Mouse (Mus musculus) midbrain, embryonic 14.5 days (tissue): ENCODE measurements around the gene Snx18. TPM values are rescaled to one million over a fixed set of nuclear protein-coding genes. Genes with fewer than 3 reads are reported as not detected.

Source experiments
- ATAC-seq: fragments of 200-750 bp; cut with Nextera tagmentation; 2 replicates; pipeline ENCODE4 v1.8.0; 2017; ENCODE audit warnings: moderate number of reproducible peaks, moderate library complexity; ENCODE audit not compliant: low FRiP score, low TSS enrichment
- DNase-seq: peaks from one replicate; pipeline ENCODE4 v3.0.0-alpha.2; 2015
- H3K27ac ChIP-seq: fragments of 300-500 bp; sonication (generic); replicated peaks from 2 replicates; pipeline ENCODE4 v1.5.1; 2014; ENCODE audit warnings: mild to moderate bottlenecking, low read depth, low read length, moderate library complexity
- H3K27me3 ChIP-seq: fragments of 300-500 bp; sonication (generic); 2 replicates; pipeline ENCODE4 v1.6.1; 2014; ENCODE audit warnings: low read length, control low read depth, mixed read lengths; ENCODE audit not compliant: control insufficient read depth, insufficient read depth
- H3K36me3 ChIP-seq: fragments of 300-500 bp; sonication (generic); 2 replicates; pipeline ENCODE4 v1.6.1; 2014; ENCODE audit warnings: low read length, control low read depth; ENCODE audit not compliant: control insufficient read depth, insufficient read depth
- H3K4me1 ChIP-seq: fragments of 300-500 bp; sonication (generic); 2 replicates; pipeline ENCODE4 v1.6.1; 2014; ENCODE audit warnings: mild to moderate bottlenecking, antibody characterized with exemption, low read length, control low read depth; ENCODE audit not compliant: control insufficient read depth, insufficient read depth
- H3K4me2 ChIP-seq: fragments of 300-500 bp; sonication (generic); 2 replicates; pipeline ENCODE4 v1.6.1; 2014; ENCODE audit warnings: mild to moderate bottlenecking, low read length, moderate library complexity
- H3K4me3 ChIP-seq: fragments of 300-500 bp; sonication (generic); replicated peaks from 2 replicates; pipeline ENCODE4 v1.5.1; 2014; ENCODE audit warnings: low read depth, low read length
- H3K9ac ChIP-seq: fragments of 300-500 bp; sonication (generic); replicated peaks from 2 replicates; pipeline ENCODE4 v1.6.1; 2014; ENCODE audit warnings: mild to moderate bottlenecking, low read length, moderate library complexity
- H3K9me3 ChIP-seq: fragments of 300-500 bp; sonication (generic); 2 replicates; pipeline ENCODE4 v1.6.1; 2016; ENCODE audit warnings: low read length, control low read depth, mixed read lengths; ENCODE audit not compliant: control insufficient read depth
- WGBS: fragments of 180-500 bp; shearing (Covaris S2); extraction: QIAGEN DNeasy Blood & Tissue Kit; methylation state at CpG from one replicate; pipeline ENCODE4 v1.1.7; 2014; 5-methylcytosine and 5-hydroxymethylcytosine counted together
- polyA plus RNA-seq: library from polyadenylated mRNA; unstranded; fragments of >200 nt; fragmentation: Nextera tagmentation; extraction: Ambion mirVana; gene quantifications from 2 replicates; pipeline ENCODE4 v1.2.1, GENCODE M21; 2014

Gene Snx18
- polyA plus RNA-seq, 1 experiment from 2014 or later, result 13.2 TPM

DNA sequence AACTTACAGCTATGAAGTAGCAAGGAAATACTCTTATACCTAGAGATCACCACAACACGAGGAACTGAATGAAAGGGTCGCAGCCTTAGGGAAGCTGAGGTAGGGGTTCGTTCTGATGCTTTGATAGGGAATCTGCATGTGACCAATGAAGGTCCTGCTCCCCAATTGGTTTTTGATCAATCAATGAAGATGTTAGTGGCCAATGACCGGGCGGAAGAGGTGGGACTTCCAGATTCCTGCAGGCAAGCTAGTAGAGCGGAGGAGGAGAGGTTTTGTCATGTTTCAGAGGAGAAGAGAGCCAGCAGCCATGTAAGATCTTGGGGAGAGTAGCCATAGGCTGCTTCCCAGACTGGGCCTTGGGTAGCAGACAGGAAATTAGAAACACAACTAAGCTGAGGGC lies 33.9 kb downstream of the Snx18 start:
- WGBS, result 68% methylated on average over 6 of the region's 6 CpGs
- no peak for DNase-seq

DNA sequence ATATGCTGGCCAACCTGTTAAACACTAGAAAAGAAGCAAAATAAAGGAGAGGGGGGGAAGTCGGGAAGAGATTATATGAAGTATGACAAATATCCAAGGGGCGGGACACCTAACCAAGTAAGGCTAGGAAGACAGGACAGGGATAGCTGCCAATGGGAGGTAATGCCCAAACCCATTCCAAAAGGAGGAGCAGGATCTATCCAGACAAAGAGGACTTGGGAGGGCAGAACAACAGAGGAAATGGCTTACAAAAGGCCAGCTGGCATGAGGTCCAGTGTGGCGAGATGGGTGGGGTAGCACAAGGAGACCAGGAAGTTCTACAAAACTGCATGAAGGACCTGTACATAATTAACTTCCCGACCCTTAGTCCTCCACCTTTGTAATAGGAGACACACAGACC lies 34.8 kb downstream of the Snx18 start:
- H3K9me3 ChIP-seq, result no peaks in the 10 kb centered on the region

More for the DNA sequence above, 33.9 kb downstream of the Snx18 start:
- H3K4me1 ChIP-seq, result peaks cover 14% of the 10 kb centered on the region
- no peak for ATAC-seq
- no peak overlapping the region for H3K4me3 ChIP-seq
- H3K36me3 ChIP-seq, result no peaks in the 10 kb centered on the region
- H3K4me2 ChIP-seq, result no peak overlapping the region
- no peaks in the 10 kb centered on the region for H3K27me3 ChIP-seq
- H3K27ac ChIP-seq, result no peak overlapping the region
- H3K9ac ChIP-seq, result no peak overlapping the region
- no peaks in the 10 kb centered on the region for H3K9me3 ChIP-seq

DNA sequence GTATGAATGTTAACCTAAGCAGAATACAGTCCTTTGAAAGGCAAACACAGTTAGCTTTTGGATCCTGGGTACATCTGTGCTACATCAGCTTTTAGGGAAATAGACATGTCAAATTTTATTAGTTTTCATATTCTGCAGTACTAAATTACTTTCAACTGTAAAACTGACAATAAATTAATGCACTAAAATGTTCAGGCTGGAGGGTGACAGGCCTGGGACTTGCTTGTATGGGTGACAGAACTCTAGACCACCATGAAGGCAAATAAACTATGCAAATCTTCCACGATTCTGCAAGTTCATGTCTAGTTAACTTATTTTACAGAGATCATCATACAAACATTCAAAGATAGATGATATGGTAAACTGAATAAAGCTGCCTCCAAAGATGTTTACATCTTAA lies 36.3 kb downstream of the Snx18 start:
- H3K36me3 ChIP-seq, result no peaks in the 10 kb centered on the region
- H3K4me2 ChIP-seq, result no peak overlapping the region
- ATAC-seq (no peak), DNase-seq (no peak)
- no peak overlapping the region for H3K4me3 ChIP-seq
- H3K9me3 ChIP-seq, result no peaks in the 10 kb centered on the region
- no peak overlapping the region for H3K9ac ChIP-seq
- 66% methylated on average over 1 of the region's 1 CpGs for WGBS
- H3K27ac ChIP-seq, result no peak overlapping the region
- peaks cover 6% of the 10 kb centered on the region for H3K4me1 ChIP-seq
- no peaks in the 10 kb centered on the region for H3K27me3 ChIP-seq

More for the DNA sequence above, 34.8 kb downstream of the Snx18 start:
- WGBS, result 80% methylated on average over 4 of the region's 4 CpGs
- no peak overlapping the region for H3K4me2 ChIP-seq
- H3K36me3 ChIP-seq, result no peaks in the 10 kb centered on the region
- no peak overlapping the region for H3K9ac ChIP-seq
- no peaks in the 10 kb centered on the region for H3K27me3 ChIP-seq
- ATAC-seq, result no peak
- peaks cover 14% of the 10 kb centered on the region for H3K4me1 ChIP-seq
- no peak for DNase-seq
- H3K4me3 ChIP-seq, result no peak overlapping the region
- no peak overlapping the region for H3K27ac ChIP-seq

DNA sequence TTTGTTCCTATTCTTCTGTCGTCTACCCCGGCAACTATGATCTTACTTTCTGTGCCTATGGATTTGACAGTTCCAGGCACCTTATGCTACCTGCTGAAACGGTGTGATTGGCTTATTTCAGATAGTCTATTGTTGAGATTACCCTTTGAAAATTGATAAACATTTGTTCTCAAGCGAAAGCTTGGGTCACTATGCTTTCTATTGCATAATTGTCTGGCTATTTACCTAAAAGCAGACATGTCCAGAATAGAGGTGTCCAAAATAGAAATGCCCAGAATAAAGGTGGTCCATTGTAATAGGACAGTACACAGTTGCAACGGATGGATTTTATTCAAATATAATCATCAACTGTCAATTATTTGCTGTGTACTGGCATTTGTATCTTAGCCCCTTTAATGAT lies 36.9 kb downstream of the Snx18 start:
- no peaks in the 10 kb centered on the region for H3K27me3 ChIP-seq
- H3K4me2 ChIP-seq, result no peak overlapping the region
- no peak for DNase-seq
- no peak overlapping the region for H3K27ac ChIP-seq
- WGBS, result 87% methylated on average over 5 of the region's 5 CpGs
- peaks cover under 1% of the 10 kb centered on the region; the same call in 1 of the 2 replicates for H3K4me1 ChIP-seq
- no peak overlapping the region for H3K9ac ChIP-seq
- H3K36me3 ChIP-seq, result no peaks in the 10 kb centered on the region
- no peak for ATAC-seq
- no peaks in the 10 kb centered on the region for H3K9me3 ChIP-seq
- H3K4me3 ChIP-seq, result no peak overlapping the region

DNA sequence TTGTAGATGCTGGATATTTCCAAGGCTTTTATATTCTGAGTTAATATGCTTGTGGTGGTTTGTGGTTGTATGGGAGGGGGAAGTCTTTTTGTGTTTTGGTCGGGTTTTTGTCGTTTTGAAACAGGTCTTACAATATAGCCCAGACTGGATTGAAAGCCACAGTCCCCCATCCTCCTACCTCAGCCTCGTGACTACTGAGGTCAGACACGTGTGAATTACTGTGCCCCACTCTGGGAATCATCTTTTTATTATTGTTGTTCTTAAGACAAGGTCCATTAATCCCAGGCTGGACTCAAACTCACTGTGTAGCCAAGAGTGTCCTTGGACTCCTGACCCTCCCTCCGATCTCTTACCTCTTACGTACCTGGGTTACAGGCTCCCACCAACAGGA lies 38.0 kb downstream of the Snx18 start:
- no peaks in the 10 kb centered on the region for H3K9me3 ChIP-seq
- H3K4me1 ChIP-seq, result no peaks in the 10 kb centered on the region
- 84% methylated on average over 6 of the region's 6 CpGs for WGBS
- H3K4me3 ChIP-seq, result no peak overlapping the region
- no peak overlapping the region for H3K9ac ChIP-seq
- ATAC-seq, result no peak
- H3K36me3 ChIP-seq, result no peaks in the 10 kb centered on the region
- no peak overlapping the region for H3K4me2 ChIP-seq
- H3K27me3 ChIP-seq, result no peaks in the 10 kb centered on the region
- no peak for DNase-seq
- H3K27ac ChIP-seq, result no peak overlapping the region

DNA sequence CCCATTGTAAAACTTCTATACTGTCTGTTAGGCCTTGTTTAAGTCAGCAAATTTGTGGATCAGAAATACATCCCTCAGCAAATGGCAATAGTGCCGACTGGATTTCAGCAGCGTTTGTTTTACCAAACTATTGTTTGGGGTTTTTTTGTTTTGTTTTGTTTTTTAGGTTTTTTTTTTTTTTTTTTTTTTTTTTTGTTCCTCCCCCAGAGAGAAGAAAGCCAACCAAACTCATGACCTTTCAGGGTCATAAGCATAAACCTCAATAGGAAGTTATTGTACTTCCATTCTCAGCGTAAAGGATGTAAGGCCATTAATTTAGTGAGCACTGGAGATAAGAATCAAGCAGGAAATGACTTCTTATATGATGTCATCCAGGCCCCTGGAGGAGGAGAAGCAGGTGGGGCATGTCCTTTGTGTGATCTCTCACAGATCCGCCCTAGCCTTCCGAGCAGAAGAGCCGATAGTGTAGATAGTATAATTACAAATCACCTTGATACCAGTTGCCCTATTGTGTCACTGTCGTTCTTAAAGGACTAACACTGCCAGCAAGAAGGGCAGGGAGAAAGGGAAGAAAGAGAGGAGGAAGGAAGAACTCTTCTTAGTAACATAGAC lies 38.5 kb downstream of the Snx18 start:
- Histone ChIP-seq H3K4me3 (no peak overlapping the region), H3K27me3 (no peaks in the 10 kb centered on the region), H3K36me3 (no peaks in the 10 kb centered on the region), H3K27ac (no peak overlapping the region), H3K9me3 (no peaks in the 10 kb centered on the region), H3K4me2 (no peak overlapping the region), H3K4me1 (no peaks in the 10 kb centered on the region), H3K9ac (no peak overlapping the region)
- DNase-seq, result no peak
- no peak for ATAC-seq
- 66% methylated on average over 7 of the region's 7 CpGs for WGBS

DNA sequence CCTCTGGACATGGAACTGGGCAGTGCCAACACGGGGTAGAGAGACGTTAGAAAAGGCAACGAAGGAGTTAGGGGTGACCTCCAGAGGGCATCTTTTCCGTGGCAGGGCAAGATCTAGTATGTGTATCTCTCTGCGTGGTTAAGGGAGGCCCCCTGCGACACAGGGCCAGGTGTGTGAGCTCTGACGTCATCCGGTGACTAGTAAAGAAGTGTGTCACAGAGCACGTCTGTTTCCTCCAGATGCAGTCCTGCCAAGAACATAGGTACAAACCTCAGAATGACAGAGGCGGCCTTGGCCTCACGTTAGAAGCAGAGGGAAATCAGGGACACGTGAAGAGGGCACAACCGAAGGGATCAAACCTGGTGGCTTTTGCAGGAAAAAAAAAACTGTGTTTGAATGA lies 44.1 kb downstream of the Snx18 start:
- Histone ChIP-seq H3K9me3 (no peaks in the 10 kb centered on the region), H3K27ac (no peak overlapping the region), H3K4me3 (no peak overlapping the region), H3K36me3 (no peaks in the 10 kb centered on the region), H3K9ac (no peak overlapping the region), H3K4me1 (no peaks in the 10 kb centered on the region), H3K4me2 (no peak overlapping the region), H3K27me3 (no peaks in the 10 kb centered on the region)
- DNase-seq, result no peak
- no peak for ATAC-seq
- WGBS, result 90% methylated on average over 13 of the region's 13 CpGs

DNA sequence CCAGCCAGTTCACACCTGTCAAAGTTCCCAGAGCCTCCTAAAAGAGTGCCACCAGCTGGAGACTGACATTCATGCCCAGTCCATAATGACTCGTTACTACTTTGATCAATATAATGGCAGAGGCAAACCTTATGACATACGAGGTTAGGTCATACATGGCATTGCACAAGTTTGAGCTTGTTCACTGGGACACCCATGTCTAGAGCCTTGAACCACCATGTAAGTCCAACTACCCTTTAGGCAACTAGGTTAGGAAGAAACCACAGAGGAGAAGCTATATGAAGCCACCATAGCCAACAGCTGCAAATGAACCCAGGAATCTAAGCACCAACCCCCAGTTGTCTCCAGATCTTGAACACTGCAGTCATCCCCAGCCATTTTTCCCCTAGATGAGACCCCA lies 45.0 kb downstream of the Snx18 start:
- DNase-seq (no peak), ATAC-seq (no peak)
- no peak overlapping the region for H3K4me2 ChIP-seq
- H3K36me3 ChIP-seq, result no peaks in the 10 kb centered on the region
- no peaks in the 10 kb centered on the region for H3K27me3 ChIP-seq
- no peak overlapping the region for H3K4me3 ChIP-seq
- 99% methylated on average over 2 of the region's 2 CpGs for WGBS
- no peaks in the 10 kb centered on the region for H3K9me3 ChIP-seq
- H3K27ac ChIP-seq, result no peak overlapping the region
- H3K4me1 ChIP-seq, result no peaks in the 10 kb centered on the region
- H3K9ac ChIP-seq, result no peak overlapping the region

DNA sequence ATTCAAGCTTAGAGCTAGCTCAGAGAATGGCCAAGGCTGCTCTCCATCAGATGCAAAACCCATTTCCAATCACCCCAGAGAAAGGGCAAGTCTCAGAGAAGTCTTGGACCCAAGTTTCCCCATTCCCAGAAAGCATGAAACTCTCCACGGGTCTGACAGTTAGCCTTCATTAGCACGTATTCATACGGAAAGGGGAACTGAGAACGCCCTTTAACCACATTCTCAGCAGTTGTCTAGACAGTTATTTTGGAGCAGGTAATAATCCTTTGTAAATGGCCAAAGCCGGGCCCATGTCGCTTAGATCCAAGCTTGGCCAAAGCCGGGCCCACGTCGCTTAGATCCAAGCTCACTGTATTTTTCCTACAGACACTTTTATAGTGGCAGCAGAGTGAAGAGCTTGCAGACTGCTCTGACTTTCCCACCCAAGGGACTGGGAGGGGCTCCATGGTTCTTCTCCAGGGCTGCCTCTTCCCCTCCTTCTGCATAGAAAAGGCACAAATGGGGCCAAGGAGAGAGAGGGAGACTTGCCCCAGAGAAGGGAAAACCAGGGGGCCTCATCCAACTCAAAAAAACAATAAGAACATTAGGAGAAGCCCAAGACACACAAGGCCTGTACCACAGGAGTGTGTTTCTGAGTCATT lies 46.2 kb downstream of the Snx18 start:
- Histone ChIP-seq H3K9ac (no peak overlapping the region), H3K27me3 (no peaks in the 10 kb centered on the region), H3K4me1 (no peaks in the 10 kb centered on the region), H3K4me3 (no peak overlapping the region), H3K4me2 (no peak overlapping the region), H3K9me3 (no peaks in the 10 kb centered on the region), H3K27ac (no peak overlapping the region), H3K36me3 (no peaks in the 10 kb centered on the region)
- WGBS, result 88% methylated on average over 9 of the region's 9 CpGs
- no peak for ATAC-seq
- DNase-seq, result no peak
